Mouse (Mus musculus) thymus, adult 2 months (tissue): ENCODE results near the gene Snapc3. TPM values are rescaled to one million over a fixed set of nuclear protein-coding genes. Genes with fewer than 3 reads are reported as not detected.

Experiments used
- DNase-seq: peaks from one replicate; pipeline ENCODE4 v3.0.0; 2021
- H3K27ac ChIP-seq: fragments of 200-500 bp; 2 replicates; pipeline ENCODE4 v1.5.1; 2012; ENCODE audit warnings: low read length, control low read depth; ENCODE audit not compliant: control insufficient read depth, insufficient read depth
- H3K27me3 ChIP-seq: fragments of 200-500 bp; 2 replicates; pipeline ENCODE4 v1.6.1; 2012; ENCODE audit warnings: mild to moderate bottlenecking, low read length, moderate library complexity, mixed read lengths; ENCODE audit not compliant: control insufficient read depth, insufficient read depth
- H3K36me3 ChIP-seq: fragments of 200-500 bp; 2 replicates; pipeline ENCODE4 v1.6.1; 2012; ENCODE audit warnings: mild to moderate bottlenecking, low read length, moderate library complexity; ENCODE audit not compliant: control insufficient read depth, insufficient read depth
- H3K4me1 ChIP-seq: fragments of 200-500 bp; replicated peaks from 2 replicates; pipeline ENCODE4 v1.6.1; 2012; ENCODE audit warnings: low read length; ENCODE audit not compliant: control insufficient read depth, insufficient read depth
- H3K4me3 ChIP-seq: fragments of 200-500 bp; 2 replicates; pipeline ENCODE4 v1.5.1; 2012; ENCODE audit warnings: mild to moderate bottlenecking, low read length, control low read depth, moderate library complexity; ENCODE audit not compliant: control insufficient read depth, insufficient read depth
- CTCF ChIP-seq: fragments of 200-500 bp; IDR thresholded peaks from 2 replicates; pipeline ENCODE4 v1.5.1; 2012; ENCODE audit warnings: mild to moderate bottlenecking, control low read depth, low read length, moderate library complexity, borderline replicate concordance; ENCODE audit not compliant: control insufficient read depth, poor library complexity, insufficient read depth; ENCODE audit errors: extremely low read depth
- POLR2A ChIP-seq: fragments of 200-500 bp; IDR thresholded peaks from 2 replicates; pipeline ENCODE4 v1.6.1; 2012; ENCODE audit warnings: mild to moderate bottlenecking, low read length, control low read depth, moderate library complexity; ENCODE audit not compliant: control insufficient read depth, poor library complexity, insufficient read depth; ENCODE audit errors: extremely low read depth
- WGBS: fragments of 180-500 bp; shearing (Covaris S2); methylation state at CpG from one replicate; pipeline ENCODE4 v1.1.7; 2018; 5-methylcytosine and 5-hydroxymethylcytosine counted together
- polyA plus RNA-seq: library from polyadenylated mRNA; depleted of rRNA; stranded (reverse); fragments of >200 nt; gene quantifications from 2 replicates; pipeline ENCODE4 v1.2.3, GENCODE M21; 2012

Snapc3 gene
- polyA plus RNA-seq, 1 experiment, result 44.1 TPM

GRCm38 (mm10) chr4:83412060-83412459, 5.5 kb upstream of the Snapc3 start:
- H3K27me3 ChIP-seq, result no peaks in the 10 kb centered on the region
- no peak overlapping the region for H3K4me3 ChIP-seq
- WGBS, result 74% methylated on average over 3 of the region's 3 CpGs
- TF ChIP-seq CTCF (no peak), POLR2A (no peak)
- no peak for DNase-seq
- no peaks in the 10 kb centered on the region for H3K4me1 ChIP-seq
- H3K27ac ChIP-seq, result no peak overlapping the region
- H3K36me3 ChIP-seq, result no peaks in the 10 kb centered on the region

- no peak overlapping the region for H3K4me3 ChIP-seq
- DNase-seq, result no peak
- no peaks in the 10 kb centered on the region for H3K36me3 ChIP-seq
- 93% methylated on average over 5 of the region's 5 CpGs for WGBS
- H3K27ac ChIP-seq, result no peak overlapping the region
- no peaks in the 10 kb centered on the region for H3K27me3 ChIP-seq
- TF ChIP-seq POLR2A (no peak), CTCF (no peak)
- H3K4me1 ChIP-seq, result no peaks in the 10 kb centered on the region
These were observed 3.2 kb upstream of the Snapc3 start for GRCm38 (mm10) chr4:83414241-83414824.

GRCm38 (mm10) chr4:83417820-83418186, 279 bp downstream of the Snapc3 start:
- Histone ChIP-seq H3K27me3 (no peaks in the 10 kb centered on the region), H3K4me3 (peak overlapping the region; percentile 69), H3K4me1 (no peaks in the 10 kb centered on the region), H3K27ac (no peak overlapping the region), H3K36me3 (no peaks in the 10 kb centered on the region)
- DNase-seq, result no peak
- 0 out of 2 replicates have a peak, but pooled peaks have one; percentile 38 for TF ChIP-seq CTCF
- no peak; the same call in 1 of the 2 replicates for TF ChIP-seq POLR2A
- WGBS, result under 1% methylated on average over 30 of the region's 30 CpGs

GRCm38 (mm10) chr4:83418781-83419180, 1.3 kb downstream of the Snapc3 start:
- H3K27ac ChIP-seq, result no peak overlapping the region
- DNase-seq, result no peak
- 79% methylated on average over 2 of the region's 2 CpGs for whole genome bisulfite sequencing
- no peak for TF ChIP-seq CTCF
- TF ChIP-seq POLR2A, result no peak
- no peaks in the 10 kb centered on the region for H3K4me1 ChIP-seq
- no peaks in the 10 kb centered on the region for H3K27me3 ChIP-seq
- H3K4me3 ChIP-seq, result no peak overlapping the region
- H3K36me3 ChIP-seq, result peaks cover 7% of the 10 kb centered on the region

- no peak for DNase-seq
- Histone ChIP-seq H3K36me3 (peaks cover 26% of the 10 kb centered on the region), H3K27ac (no peak overlapping the region), H3K4me1 (no peaks in the 10 kb centered on the region), H3K4me3 (no peak overlapping the region), H3K27me3 (no peaks in the 10 kb centered on the region)
- TF ChIP-seq CTCF, result no peak
- no peak for TF ChIP-seq POLR2A
- WGBS, result 95% methylated on average over 6 of the region's 6 CpGs
These were observed 6.1 kb downstream of the Snapc3 start for GRCm38 (mm10) chr4:83423641-83424040.

GRCm38 (mm10) chr4:83425119-83425518, 7.6 kb downstream of the Snapc3 start:
- no peak for TF ChIP-seq POLR2A
- no peak for TF ChIP-seq CTCF
- Histone ChIP-seq H3K4me1 (no peaks in the 10 kb centered on the region), H3K4me3 (no peak overlapping the region), H3K27ac (no peak overlapping the region), H3K36me3 (peaks cover 28% of the 10 kb centered on the region), H3K27me3 (no peaks in the 10 kb centered on the region)
- DNase-seq, result no peak
- WGBS, result 97% methylated on average over 4 of the region's 4 CpGs

GRCm38 (mm10) chr4:83427141-83427540, 9.6 kb downstream of the Snapc3 start:
- H3K36me3 ChIP-seq, result peaks cover 36% of the 10 kb centered on the region
- WGBS, result 96% methylated on average over 7 of the region's 7 CpGs
- H3K27ac ChIP-seq, result no peak overlapping the region
- H3K27me3 ChIP-seq, result no peaks in the 10 kb centered on the region
- no peaks in the 10 kb centered on the region for H3K4me1 ChIP-seq
- TF ChIP-seq POLR2A (no peak), CTCF (no peak)
- DNase-seq, result no peak
- no peak overlapping the region for H3K4me3 ChIP-seq
